Mouse (Mus musculus) liver, embryonic 14.5 days (tissue): ENCODE results near the gene Siva1.

Experiments
- CTCF ChIP-seq: IDR thresholded peaks from 2 replicates; pipeline ENCODE4 v1.5.1; 2016; ENCODE audit warnings: antibody characterized with exemption, low read depth, control low read depth
- EP300 ChIP-seq: IDR thresholded peaks from 2 replicates; pipeline ENCODE4 v1.6.1; 2016; ENCODE audit warnings: antibody characterized with exemption, low read depth

DNA sequence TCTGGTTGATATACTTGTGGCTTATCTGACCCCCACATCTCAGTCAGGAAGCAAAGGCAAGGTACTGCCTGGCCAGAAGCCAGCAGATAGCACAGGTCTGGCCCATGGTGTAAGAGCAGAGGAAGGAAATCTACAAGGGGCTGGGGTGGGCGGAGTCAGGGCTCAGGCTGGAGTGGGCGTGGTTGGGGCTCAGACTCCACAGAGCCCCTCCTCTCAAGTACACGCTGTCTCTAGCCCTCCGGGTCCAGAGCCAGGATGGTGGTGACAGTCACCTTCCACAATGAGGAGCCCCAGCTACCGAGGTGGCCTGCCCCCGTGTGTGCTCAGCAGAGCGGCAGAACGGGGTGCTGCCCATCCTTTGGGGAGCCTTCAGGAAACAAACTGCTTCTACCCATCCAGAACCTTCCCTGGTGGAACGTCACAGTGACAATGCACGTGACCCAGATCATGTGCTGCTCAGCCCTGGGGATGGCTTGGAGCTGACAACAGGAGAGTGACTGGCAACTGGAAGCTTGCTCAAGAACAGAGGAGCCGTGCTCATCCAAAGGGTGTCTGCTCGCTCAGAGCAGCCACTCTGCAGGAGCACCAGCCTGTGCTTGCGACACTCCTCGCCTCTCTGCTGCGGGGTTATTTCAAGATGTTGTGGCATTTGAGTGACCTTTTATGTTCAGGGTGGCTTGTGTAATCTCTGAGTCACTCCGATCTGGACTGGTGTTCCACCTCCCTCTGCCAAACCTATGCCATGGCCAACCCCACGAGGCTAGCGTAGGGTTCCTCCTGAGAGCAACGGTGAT lies 15.4 kb upstream of the Siva1 start:
- TF ChIP-seq CTCF (no peak), EP300 (no peak)
